Mouse (Mus musculus): ENCODE measurements at regions not wholly inside any gene's neighbourhood (a gene's known extent, or its start where the extent isn't known, plus 50 kb on each side); places are given as distances from the start of the nearest gene placed in this dataset.
"Not testable (repeated sequence)": the region's sequence is repeated elsewhere in the genome, so short reads cannot be mapped to it uniquely, and the experiment has no call there.

- DNase-seq (ENCODE audit: low spot score) = not testable (repeated sequence)
Observed at GRCm38 (mm10) chr12:77526581-77526980, 288.7 kb downstream of the Fut8 start.

GRCm38 (mm10) chr12:77527499-77527898 lies 289.6 kb downstream of the Fut8 start:
- DNase-seq (ENCODE audit: low spot score) = no peak

GRCm38 (mm10) chr12:77527953-77528865 lies 290.3 kb downstream of the Fut8 start:
- DNase-seq (ENCODE audit: low spot score) = no peak

GRCm38 (mm10) chr12:77528868-77529271 lies 290.9 kb downstream of the Fut8 start:
- no peak for DNase-seq (ENCODE audit: low spot score)

- no peak for DNase-seq (ENCODE audit: low spot score)
Observed at GRCm38 (mm10) chr12:77529414-77529813, 291.5 kb downstream of the Fut8 start.

- no peak for DNase-seq (ENCODE audit: low spot score)
Observed at GRCm38 (mm10) chr12:77529955-77530354, 292.0 kb downstream of the Fut8 start.

- DNase-seq (ENCODE audit: low spot score) = peak; percentile 48
Observed at GRCm38 (mm10) chr12:77531294-77531693, 293.4 kb downstream of the Fut8 start.

GRCm38 (mm10) chr12:77532547-77532946 lies 294.6 kb downstream of the Fut8 start:
- no peak for DNase-seq (ENCODE audit: low spot score)

- no peak for DNase-seq (ENCODE audit: low spot score)
Observed at GRCm38 (mm10) chr12:77533606-77534005, 295.7 kb downstream of the Fut8 start.

GRCm38 (mm10) chr12:77534079-77534478 lies 296.2 kb downstream of the Fut8 start:
- DNase-seq (ENCODE audit: low spot score) = no peak

GRCm38 (mm10) chr12:77535147-77535546 lies 297.2 kb downstream of the Fut8 start:
- DNase-seq (ENCODE audit: low spot score) = no peak

GRCm38 (mm10) chr12:77537139-77537848 lies 299.4 kb downstream of the Fut8 start:
- no peak for DNase-seq (ENCODE audit: low spot score)

- no peak for DNase-seq (ENCODE audit: low spot score)
Observed at GRCm38 (mm10) chr12:77539661-77540431, 301.9 kb downstream of the Fut8 start.

GRCm38 (mm10) chr12:77541051-77541765 lies 303.3 kb downstream of the Fut8 start:
- DNase-seq (ENCODE audit: low spot score) = no peak

- no peak for DNase-seq (ENCODE audit: low spot score)
Observed at GRCm38 (mm10) chr12:77541826-77542225, 303.9 kb downstream of the Fut8 start.

GRCm38 (mm10) chr12:77543651-77544050 lies 305.7 kb downstream of the Fut8 start:
- DNase-seq (ENCODE audit: low spot score) = no peak

GRCm38 (mm10) chr12:77546165-77546564 lies 308.2 kb downstream of the Fut8 start:
- DNase-seq (ENCODE audit: low spot score) = no peak

GRCm38 (mm10) chr12:77568286-77568685 lies 330.4 kb downstream of the Fut8 start:
- DNase-seq (ENCODE audit: low spot score) = peak; percentile 32

- DNase-seq (ENCODE audit: low spot score) = no peak
Observed at GRCm38 (mm10) chr12:77570501-77570900, 332.6 kb downstream of the Fut8 start.

GRCm38 (mm10) chr12:77571071-77571470 lies 333.1 kb downstream of the Fut8 start:
- no peak for DNase-seq (ENCODE audit: low spot score)

GRCm38 (mm10) chr12:77575046-77575445 lies 337.1 kb downstream of the Fut8 start:
- peak; percentile 12 for DNase-seq (ENCODE audit: low spot score)

- no peak for DNase-seq (ENCODE audit: low spot score)
Observed at GRCm38 (mm10) chr12:77588297-77588696, 350.4 kb downstream of the Fut8 start.
